Mouse (Mus musculus): ENCODE data around the gene Arl15.

DNA sequence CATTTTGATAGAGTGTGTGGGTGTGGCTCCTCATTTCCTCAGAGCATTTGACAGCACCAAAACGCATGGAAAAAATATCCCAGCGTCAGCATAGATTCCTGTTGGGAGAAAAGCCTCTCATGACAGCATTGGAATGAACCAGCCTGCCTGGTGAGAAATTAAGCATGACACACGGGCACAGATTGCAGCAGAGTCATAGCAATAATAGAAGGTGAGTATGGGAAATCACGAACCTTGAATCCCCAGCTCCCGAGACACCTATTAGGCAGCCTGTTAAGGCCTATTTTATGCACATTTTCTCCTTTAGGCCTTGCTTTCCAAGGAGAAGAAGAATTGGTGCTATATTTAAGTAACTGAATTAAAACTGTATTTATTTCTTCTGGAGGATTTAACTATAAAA lies 8.5 kb upstream of the Arl15 start:
- TF ChIP-seq CTCF (IDR thresholded peaks at IDR 0.05) (no peak), EP300 (IDR thresholded peaks at IDR 0.05) (no peak)
